9 mouse cellular contexts compared by ENCODE assay signal in the genomic region with DNA sequence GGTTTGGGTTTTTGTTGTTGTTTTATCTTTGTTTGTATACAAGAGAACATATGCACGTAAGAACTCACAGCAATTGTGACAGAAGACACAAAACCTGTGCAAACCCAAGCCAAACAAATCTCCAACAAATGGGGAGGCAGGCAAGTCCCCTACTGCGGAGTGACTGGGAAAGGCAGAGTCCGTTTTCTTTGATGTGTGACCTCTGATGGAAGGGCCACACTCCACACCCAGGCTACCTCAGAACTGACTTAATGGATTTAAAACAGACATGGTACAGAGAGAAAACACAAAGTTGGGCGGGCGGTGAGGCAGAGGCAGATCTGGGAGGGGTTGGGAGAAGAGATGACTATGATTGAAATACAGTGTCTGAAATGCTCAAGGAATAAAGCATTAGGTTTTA.
"Had no signal": no experiment of that assay in that cellular context is flagged by ENCODE, and none has a peak within 500 bp of the region (broad histone marks: within the 10 kb centered on the region; RNA-seq: fewer than 3 reads in every experiment).

No protein-coding gene starts in this region.

- H3K9ac ChIP-seq: kidney, embryonic 15.5 days; limb, embryonic 13.5 days; liver, embryonic 14.5 days; neural tube, embryonic 13.5 days had no signal

- H3K27me3 ChIP-seq: kidney, embryonic 15.5 days; limb, embryonic 13.5 days; neural tube, embryonic 13.5 days had no signal

- H3K4me2 ChIP-seq: kidney, embryonic 15.5 days; limb, embryonic 13.5 days; neural tube, embryonic 13.5 days had no signal

- DNase-seq: kidney, postnatal 14 days; left cerebral cortex, postnatal 4 days; lung, adult 18-20 months; midbrain, embryonic 14.5 days; right cerebral cortex, postnatal 14 days had no signal

- H3K9me3 ChIP-seq: kidney, embryonic 15.5 days; limb, embryonic 13.5 days; neural tube, embryonic 13.5 days had no signal

- H3K4me3 ChIP-seq: kidney, embryonic 15.5 days; limb, embryonic 13.5 days; neural tube, embryonic 13.5 days had no signal

- H3K27ac ChIP-seq: kidney, embryonic 15.5 days; limb, embryonic 13.5 days; liver, embryonic 14.5 days; neural tube, embryonic 13.5 days had no signal

- H3K36me3 ChIP-seq: kidney, embryonic 15.5 days; limb, embryonic 13.5 days; neural tube, embryonic 13.5 days had no signal
